ENCODE assay signal across 12 mouse cellular contexts in genomic region chr10:121882461-121882860, GRCm38 (mm10).
DNase-seq lines count a peak whose midpoint lies in the region; ATAC-seq and TF ChIP-seq lines count a peak whose summit lies in the region.
"Had no signal": no experiment of that assay in that cellular context is flagged by ENCODE, and none has a peak within 500 bp of the region (broad histone marks: within the 10 kb centered on the region; RNA-seq: fewer than 3 reads in every experiment).

No protein-coding gene starts in this region.

- WGBS in neural tube, embryonic 11.5 days: 39% methylated on average over 6 of the region's 6 CpGs
- WGBS in forebrain, postnatal 0 days: 9% methylated on average over 6 of the region's 6 CpGs
- 6% methylated on average over 6 of the region's 6 CpGs for WGBS in midbrain, embryonic 13.5 days
- WGBS in heart, adult 2 months: 72% methylated on average over 6 of the region's 6 CpGs

- H3K4me1 ChIP-seq in neural tube, embryonic 11.5 days (ENCODE audit: control insufficient read depth, insufficient read depth, low read length): peaks cover 20% of the 10 kb centered on the region
- H3K4me1 ChIP-seq in forebrain, postnatal 0 days (ENCODE audit: insufficient read depth): peaks cover 7% of the 10 kb centered on the region
- peaks cover 54% of the 10 kb centered on the region for H3K4me1 ChIP-seq in midbrain, embryonic 13.5 days (replicated peaks)
- H3K4me1 ChIP-seq in heart, adult 2 months (ENCODE audit: control insufficient read depth, insufficient read depth, low read length): peaks cover 2% of the 10 kb centered on the region; the same call in 1 of the 2 replicates

- no peaks in the 10 kb centered on the region for H3K27me3 ChIP-seq in neural tube, embryonic 11.5 days (ENCODE audit: control insufficient read depth, insufficient read depth, low read length)
- H3K27me3 ChIP-seq in forebrain, postnatal 0 days (ENCODE audit: insufficient read depth, low read length): no peaks in the 10 kb centered on the region
- H3K27me3 ChIP-seq in midbrain, embryonic 13.5 days: no peaks in the 10 kb centered on the region
- H3K27me3 ChIP-seq in heart, adult 2 months (ENCODE audit: control insufficient read depth, insufficient read depth, low read length): no peaks in the 10 kb centered on the region

- H3K79me2 ChIP-seq in heart, adult 2 months (replicated peaks; ENCODE audit: control insufficient read depth, insufficient read depth, low read length): no peaks in the 10 kb centered on the region

- peak; percentile 61 for ATAC-seq in neural tube, embryonic 11.5 days (ENCODE audit: insufficient read depth, low FRiP score, low TSS enrichment)
- peak; percentile 53; the same call in 1 of the 2 replicates for ATAC-seq in forebrain, postnatal 0 days
- 0 out of 2 replicates have a peak, but pooled peaks have one; percentile 43 for ATAC-seq in midbrain, embryonic 13.5 days
- ATAC-seq: CD4-positive, CD25-positive, alpha-beta regulatory T cell, adult 4 months had no signal

- no peak overlapping the region for H3K4me3 ChIP-seq in neural tube, embryonic 11.5 days (ENCODE audit: low read depth, low read length)
- H3K4me3 ChIP-seq in forebrain, postnatal 0 days (ENCODE audit: low read depth, low read length): no peak overlapping the region
- H3K4me3 ChIP-seq in midbrain, embryonic 13.5 days (replicated peaks): no peak overlapping the region
- H3K4me3 ChIP-seq in heart, adult 2 months: no peak overlapping the region
- H3K4me3 ChIP-seq: erythroblast, embryonic 14.5 days; megakaryocyte, embryonic 14.5 days had no signal

- peak; percentile 54 for DNase-seq in neural tube, embryonic 11.5 days (ENCODE audit: low spot score)
- DNase-seq in neural tube, embryonic 10.5 days (ENCODE audit: extremely low spot score, low spot score): no peak
- peak; percentile 47 for DNase-seq in forebrain, postnatal 0 days
- no peak for DNase-seq in heart, adult 2 months
- no peak for DNase-seq in right cerebral cortex, adult 18-20 months
- DNase-seq in left cerebral cortex, postnatal 14 days (ENCODE audit: low spot score in 2 of 2): no peak
- DNase-seq: kidney, postnatal 36 days; thymus, adult 2 months had no signal

- TF ChIP-seq CTCF in forebrain, postnatal 0 days (IDR thresholded peaks at IDR 0.05; ENCODE audit: low read depth): no peak
- no peak for TF ChIP-seq CTCF in heart, adult 2 months (IDR thresholded peaks at IDR 0.05)

- no peaks in the 10 kb centered on the region for H3K36me3 ChIP-seq in neural tube, embryonic 11.5 days (ENCODE audit: control insufficient read depth, insufficient read depth, low read length)
- no peaks in the 10 kb centered on the region for H3K36me3 ChIP-seq in forebrain, postnatal 0 days (ENCODE audit: insufficient read depth)
- no peaks in the 10 kb centered on the region for H3K36me3 ChIP-seq in midbrain, embryonic 13.5 days
- no peaks in the 10 kb centered on the region for H3K36me3 ChIP-seq in heart, adult 2 months (ENCODE audit: control insufficient read depth, insufficient read depth, low read length)

- no peak for TF ChIP-seq POLR2A in heart, adult 2 months (IDR thresholded peaks at IDR 0.05; ENCODE audit: insufficient read depth, low read depth, low read length)

- intact Hi-C loops in heart, adult 2 months (cut with DNase I): no loop called here
- intact Hi-C loops in left cerebral cortex, postnatal 14 days (cut with DNase I): no loop called here

- no peak overlapping the region for H3K4me2 ChIP-seq in neural tube, embryonic 11.5 days (ENCODE audit: low read depth)
- no peak overlapping the region for H3K4me2 ChIP-seq in forebrain, postnatal 0 days (ENCODE audit: low read depth)
- H3K4me2 ChIP-seq in midbrain, embryonic 13.5 days (replicated peaks): peak overlapping the region; percentile 12; the same call in 1 of the 2 replicates

- H3K9ac ChIP-seq in neural tube, embryonic 11.5 days (ENCODE audit: low read length): no peak overlapping the region
- 0 out of 2 replicates have a peak overlapping the region, but pooled peaks have one; percentile 29 for H3K9ac ChIP-seq in forebrain, postnatal 0 days
- no peak overlapping the region for H3K9ac ChIP-seq in midbrain, embryonic 13.5 days (replicated peaks)
- H3K9ac ChIP-seq in heart, adult 2 months (ENCODE audit: low read depth, low read length): no peak overlapping the region

- peak overlapping the region; percentile 15; the same call in 1 of the 2 replicates for H3K27ac ChIP-seq in neural tube, embryonic 11.5 days (ENCODE audit: low read depth, low read length)
- H3K27ac ChIP-seq in forebrain, postnatal 0 days (ENCODE audit: low read depth, low read length): peak overlapping the region; percentile 68
- peak overlapping the region; percentile 59 for H3K27ac ChIP-seq in midbrain, embryonic 13.5 days
- H3K27ac ChIP-seq in heart, adult 2 months: no peak overlapping the region

- H3K9me3 ChIP-seq in neural tube, embryonic 11.5 days (ENCODE audit: control insufficient read depth, low read length): no peaks in the 10 kb centered on the region
- H3K9me3 ChIP-seq in forebrain, postnatal 0 days (ENCODE audit: low read length): no peaks in the 10 kb centered on the region
- no peaks in the 10 kb centered on the region for H3K9me3 ChIP-seq in midbrain, embryonic 13.5 days

- no peak for TF ChIP-seq EP300 in heart, adult 2 months (IDR thresholded peaks at IDR 0.05; ENCODE audit: insufficient read depth, low read depth, low read length)

Comparison
In these comparisons a context has a peak if more than half of its experiments do, and no peak if none do; other contexts are left out.
1. DNase-seq: peak in neural tube, embryonic 11.5 days (single experiment) and forebrain, postnatal 0 days (single experiment); none in neural tube, embryonic 10.5 days (single experiment), heart, adult 2 months (0 of 2), right cerebral cortex, adult 18-20 months (single experiment) and left cerebral cortex, postnatal 14 days (0 of 2).
2. Peak in every context shown above with its lines, with median percentiles within 50 percentile points of each other: ATAC-seq.